Comparison of ENCODE assay signal across 9 mouse cellular contexts in the genomic region with DNA sequence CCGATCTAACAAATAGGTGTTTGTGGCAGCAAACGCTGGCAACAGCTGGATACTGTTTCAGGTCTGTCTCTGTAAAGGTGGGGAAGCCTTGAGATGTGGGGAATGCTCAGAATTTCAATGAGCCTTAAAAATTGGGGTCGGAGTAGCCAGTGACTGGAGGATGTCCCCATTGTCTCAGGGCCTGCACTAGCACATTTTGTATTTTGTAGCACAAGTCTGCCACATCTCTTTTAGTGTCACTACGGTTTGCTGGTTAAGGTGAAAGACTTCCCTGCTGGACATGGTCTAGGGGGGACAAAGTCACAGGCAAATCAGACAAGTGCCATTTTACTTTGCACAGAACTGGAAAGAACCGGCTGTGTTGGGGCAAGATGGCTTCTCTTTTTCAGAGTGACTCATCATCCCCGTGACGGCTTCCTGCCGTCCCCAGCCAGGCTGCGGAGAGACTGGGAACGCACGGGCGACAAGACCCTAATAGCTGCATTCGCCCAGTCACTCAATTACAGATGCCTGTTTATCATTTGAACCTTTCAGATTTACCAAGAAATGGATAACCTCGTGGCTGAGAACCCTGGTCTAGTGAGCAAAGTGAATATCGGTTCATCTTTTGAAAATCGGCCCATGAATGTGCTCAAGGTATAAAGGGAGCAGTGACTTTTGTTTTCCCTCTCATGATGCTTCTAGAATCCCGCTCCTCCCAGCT. TPM values are rescaled to one million over a fixed set of nuclear protein-coding genes. Genes with fewer than 3 reads are reported as not detected.
DNase-seq lines count a peak whose midpoint lies in the region; ATAC-seq and TF ChIP-seq lines count a peak whose summit lies in the region.
"Had no signal": no experiment of that assay in that cellular context is flagged by ENCODE, and none has a peak within 500 bp of the region (broad histone marks: within the 10 kb centered on the region; RNA-seq: fewer than 3 reads in every experiment).

No protein-coding gene starts in this region.

- H3K4me3 ChIP-seq in spleen, adult 2 months (ENCODE audit: extremely low read depth, insufficient read depth, insufficient read length) = peak overlapping the region; percentile 24; the same call in 1 of the 2 replicates
- H3K4me3 ChIP-seq in forebrain, embryonic 10.5 days = peak overlapping the region; percentile 40
- peak overlapping the region; percentile 29 for H3K4me3 ChIP-seq in intestine, embryonic 16.5 days (ENCODE audit: low read length)

- no peak for TF ChIP-seq CTCF in spleen, adult 2 months (IDR thresholded peaks at IDR 0.05; ENCODE audit: extremely low read depth, insufficient read depth, insufficient read length, insufficient replicate concordance)
- no peak for TF ChIP-seq CTCF in brain, embryonic 14.5 days (IDR thresholded peaks at IDR 0.05; ENCODE audit: borderline replicate concordance, extremely low read depth, insufficient read depth, insufficient read length)

- peaks cover 8% of the 10 kb centered on the region for H3K9me3 ChIP-seq in forebrain, embryonic 10.5 days
- no peaks in the 10 kb centered on the region for H3K9me3 ChIP-seq in intestine, embryonic 16.5 days (ENCODE audit: control insufficient read depth, low read length)

- peak; percentile 41; the same call in 1 of the 2 replicates for ATAC-seq in intestine, embryonic 16.5 days

- TF ChIP-seq POLR2A in spleen, adult 2 months (IDR thresholded peaks at IDR 0.05; ENCODE audit: low read depth, low read length) = no peak
- no peak for TF ChIP-seq POLR2A in brain, embryonic 14.5 days (IDR thresholded peaks at IDR 0.05; ENCODE audit: borderline replicate concordance, extremely low read depth, insufficient read depth, insufficient read length, poor library complexity, severe bottlenecking)

- H3K4me1 ChIP-seq in spleen, adult 2 months (ENCODE audit: control insufficient read depth, insufficient read depth, insufficient read length) = no peaks in the 10 kb centered on the region
- H3K4me1 ChIP-seq in forebrain, embryonic 10.5 days = peaks cover 98% of the 10 kb centered on the region
- peaks cover 18% of the 10 kb centered on the region for H3K4me1 ChIP-seq in intestine, embryonic 16.5 days (ENCODE audit: control insufficient read depth, insufficient read depth, low read length)

- H3K27ac ChIP-seq in spleen, adult 2 months (ENCODE audit: insufficient read depth, low read length) = no peak overlapping the region
- H3K27ac ChIP-seq in forebrain, embryonic 10.5 days = peak overlapping the region; percentile 92
- peak overlapping the region; percentile 53 for H3K27ac ChIP-seq in intestine, embryonic 16.5 days (ENCODE audit: low read length)

- H3K4me2 ChIP-seq in intestine, embryonic 16.5 days (ENCODE audit: low read depth, low read length) = peak overlapping the region; percentile 55

- H3K27me3 ChIP-seq in spleen, adult 2 months (ENCODE audit: control insufficient read depth, insufficient read depth, low read length) = peaks cover 2% of the 10 kb centered on the region; the same call in 1 of the 2 replicates
- no peaks in the 10 kb centered on the region for H3K27me3 ChIP-seq in forebrain, embryonic 10.5 days (ENCODE audit: poor library complexity, severe bottlenecking)
- H3K27me3 ChIP-seq in intestine, embryonic 16.5 days (replicated peaks; ENCODE audit: control insufficient read depth, insufficient read depth, low read length) = no peaks in the 10 kb centered on the region

- peak overlapping the region; percentile 48 for H3K9ac ChIP-seq in intestine, embryonic 16.5 days (ENCODE audit: low read depth, low read length)

- 25% methylated on average over 17 of the region's 17 CpGs for WGBS in spleen, adult 2 months
- 12% methylated on average over 17 of the region's 17 CpGs for WGBS in forebrain, embryonic 10.5 days
- 13% methylated on average over 17 of the region's 17 CpGs for WGBS in intestine, embryonic 16.5 days

- DNase-seq in spleen, adult 2 months (ENCODE audit: low read depth in 1 of 2, low spot score in 2 of 2) = peak in 1 of 2 experiments; percentile 3
- DNase-seq in spleen, adult 12 weeks (ENCODE audit: low spot score) = no peak
- peak; percentile 90 for DNase-seq in brain, embryonic 14.5 days (ENCODE audit: low read depth)
- peak; percentile 63 for DNase-seq in forebrain, embryonic 10.5 days (ENCODE audit: extremely low spot score, low spot score)
- DNase-seq in mesoderm, embryonic 11.5 days (ENCODE audit: low read depth, low spot score) = peak; percentile 76
- DNase-seq in testis, postnatal 10 days (ENCODE audit: low spot score) = peak; percentile 47
- DNase-seq in urinary bladder, postnatal 36 days (ENCODE audit: low spot score in 2 of 2) = no peak

- no peaks in the 10 kb centered on the region for H3K36me3 ChIP-seq in spleen, adult 2 months (ENCODE audit: control insufficient read depth, insufficient read depth, low read length)
- peaks cover 5% of the 10 kb centered on the region; the same call in 1 of the 2 replicates for H3K36me3 ChIP-seq in forebrain, embryonic 10.5 days (replicated peaks)
- H3K36me3 ChIP-seq in intestine, embryonic 16.5 days (ENCODE audit: control insufficient read depth, insufficient read depth, low read length) = no peaks in the 10 kb centered on the region

RNA-seq across cellular contexts. Expression of gene Cpa2, which starts 5.3 kb away (rescaled TPM):
- polyA plus RNA-seq in spleen, adult 2 months (2012; rRNA removed) = 137 and 193 TPM in 2 replicates
- polyA plus RNA-seq in brain, embryonic 14.5 days (2012; rRNA removed) = 3.4 and 4.1 TPM in 2 replicates
- polyA plus RNA-seq in forebrain, embryonic 10.5 days (2016; fragmentation: Nextera tagmentation; extraction: Ambion mirVana) = 11.9 and 15.6 TPM in 2 replicates
- 399 and 443 TPM in 2 replicates for polyA plus RNA-seq in intestine, embryonic 16.5 days (2015; fragmentation: Nextera tagmentation; extraction: Ambion mirVana)

RNA-seq across cellular contexts. Expression of gene Cpa4, which starts 21.4 kb away (rescaled TPM):
- not detected in 2 replicates for polyA plus RNA-seq in spleen, adult 2 months (2012; rRNA removed)
- polyA plus RNA-seq in brain, embryonic 14.5 days (2012; rRNA removed) = 2.5 and 3.3 TPM in 2 replicates
- polyA plus RNA-seq in forebrain, embryonic 10.5 days (2016; fragmentation: Nextera tagmentation; extraction: Ambion mirVana) = 2.9 and 3.4 TPM in 2 replicates
- polyA plus RNA-seq in intestine, embryonic 16.5 days (2015; fragmentation: Nextera tagmentation; extraction: Ambion mirVana) = 0.39 and 0.58 TPM in 2 replicates
- polyA plus RNA-seq: gonadal fat pad, adult 2 months had no signal

RNA-seq across cellular contexts. Expression of gene Ssmem1, which starts 37.1 kb away (rescaled TPM):
- not detected in 2 replicates for polyA plus RNA-seq in spleen, adult 2 months (2012; rRNA removed)
- polyA plus RNA-seq in brain, embryonic 14.5 days (2012; rRNA removed) = 0.09 and 0.10 TPM in 2 replicates
- polyA plus RNA-seq in forebrain, embryonic 10.5 days (2016; fragmentation: Nextera tagmentation; extraction: Ambion mirVana) = 0.16 and 0.34 TPM in 2 replicates
- not detected in 2 replicates for polyA plus RNA-seq in intestine, embryonic 16.5 days (2015; fragmentation: Nextera tagmentation; extraction: Ambion mirVana)

RNA-seq across cellular contexts. Expression of gene Tmem209, which starts 37.1 kb away (rescaled TPM):
- 37.2 and 38.5 TPM in 2 replicates for polyA plus RNA-seq in spleen, adult 2 months (2012; rRNA removed)
- polyA plus RNA-seq in brain, embryonic 14.5 days (2012; rRNA removed) = 45.9 and 59.4 TPM in 2 replicates
- polyA plus RNA-seq in forebrain, embryonic 10.5 days (2016; fragmentation: Nextera tagmentation; extraction: Ambion mirVana) = 54.3 and 56.6 TPM in 2 replicates
- 33.0 and 34.0 TPM in 2 replicates for polyA plus RNA-seq in intestine, embryonic 16.5 days (2015; fragmentation: Nextera tagmentation; extraction: Ambion mirVana)

Comparison
In these comparisons a context has a peak if more than half of its experiments do, and no peak if none do; other contexts are left out.
1. DNase-seq: peak in brain, embryonic 14.5 days (single experiment), forebrain, embryonic 10.5 days (single experiment), mesoderm, embryonic 11.5 days (single experiment) and testis, postnatal 10 days (single experiment); none in spleen, adult 12 weeks (single experiment) and urinary bladder, postnatal 36 days (0 of 2).
2. Peak in every context shown above with its lines, with median percentiles within 50 percentile points of each other: H3K4me3 ChIP-seq.